Mouse (Mus musculus): Measurements from ENCODE around the gene Itgb3. TPM values are rescaled to one million over a fixed set of nuclear protein-coding genes. Genes with fewer than 3 reads are reported as not detected.

Gene Itgb3
- polyA plus RNA-seq, 1 experiment from 2014 or later: 16.0 TPM

DNA sequence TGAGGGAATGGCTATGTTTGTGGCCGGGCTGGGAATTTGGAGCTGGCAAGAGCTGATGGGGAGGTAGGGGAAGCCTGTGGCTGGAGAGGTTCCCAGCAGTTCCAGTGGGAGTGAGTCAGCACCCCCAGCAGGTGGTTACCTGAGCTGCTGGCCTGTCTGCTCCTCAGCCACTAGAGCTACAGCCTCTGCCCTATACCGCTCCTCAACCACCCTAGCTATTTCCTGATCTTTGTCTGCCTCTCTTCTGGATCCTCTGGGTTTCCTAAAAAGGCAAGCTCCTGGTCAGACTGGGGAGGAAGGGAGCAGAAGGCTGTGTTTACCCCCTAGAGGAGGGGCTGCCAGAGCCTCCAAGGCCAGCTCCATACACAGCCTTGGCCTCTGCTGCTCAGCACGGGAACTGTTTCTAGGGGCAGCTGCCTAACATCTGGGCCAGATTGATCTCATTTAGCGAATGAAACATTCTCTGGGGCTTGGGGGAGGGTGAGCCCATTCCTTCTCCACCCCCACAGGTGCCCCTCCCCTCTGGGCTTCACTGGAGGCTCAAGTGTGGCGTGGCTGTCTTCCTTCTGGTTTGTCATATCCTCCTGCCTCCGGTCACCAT is 17.1 kb downstream of the Itgb3 start:
- H3K9ac ChIP-seq (ENCODE audit: low read depth, low read length): no peak overlapping the region
- H3K27ac ChIP-seq (ENCODE audit: low read length): no peak overlapping the region
- peaks cover 5% of the 10 kb centered on the region; the same call in 1 of the 2 replicates for H3K4me1 ChIP-seq (ENCODE audit: control insufficient read depth, low read depth, low read length)

GRCm38 (mm10) chr11:104625453-104626402 is 17.9 kb downstream of the Itgb3 start:
- WGBS (ENCODE audit: insufficient replicate concordance): 38% methylated on average over 12 of the region's 12 CpGs
- no peaks in the 10 kb centered on the region for H3K27me3 ChIP-seq (ENCODE audit: control insufficient read depth, insufficient read depth, low read depth, low read length)
- no peaks in the 10 kb centered on the region for H3K36me3 ChIP-seq (ENCODE audit: control insufficient read depth, insufficient read depth)
- H3K4me3 ChIP-seq (ENCODE audit: low read depth, low read length): no peak overlapping the region
- no peaks in the 10 kb centered on the region for H3K9me3 ChIP-seq (replicated peaks; ENCODE audit: control insufficient read depth, low read length)
- H3K27ac ChIP-seq (ENCODE audit: low read length): no peak overlapping the region
- no peak overlapping the region for H3K9ac ChIP-seq (ENCODE audit: low read depth, low read length)
- ATAC-seq (ENCODE audit: low read depth): peak; percentile 44; the same call in 1 of the 2 replicates
- H3K4me2 ChIP-seq (ENCODE audit: low read depth, low read length): no peak overlapping the region
- peaks cover 5% of the 10 kb centered on the region; the same call in 1 of the 2 replicates for H3K4me1 ChIP-seq (ENCODE audit: control insufficient read depth, low read depth, low read length)

More for the DNA sequence above, 17.1 kb downstream of the Itgb3 start:
- 31% methylated on average over 6 of the region's 6 CpGs for WGBS (ENCODE audit: insufficient replicate concordance)
- Histone ChIP-seq H3K4me2 (ENCODE audit: low read depth, low read length) (no peak overlapping the region), H3K9me3 (replicated peaks; ENCODE audit: control insufficient read depth, low read length) (no peaks in the 10 kb centered on the region), H3K4me3 (ENCODE audit: low read depth, low read length) (no peak overlapping the region), H3K36me3 (ENCODE audit: control insufficient read depth, insufficient read depth) (no peaks in the 10 kb centered on the region), H3K27me3 (ENCODE audit: control insufficient read depth, insufficient read depth, low read depth, low read length) (no peaks in the 10 kb centered on the region)
- no peak for ATAC-seq (ENCODE audit: low read depth)

DNA sequence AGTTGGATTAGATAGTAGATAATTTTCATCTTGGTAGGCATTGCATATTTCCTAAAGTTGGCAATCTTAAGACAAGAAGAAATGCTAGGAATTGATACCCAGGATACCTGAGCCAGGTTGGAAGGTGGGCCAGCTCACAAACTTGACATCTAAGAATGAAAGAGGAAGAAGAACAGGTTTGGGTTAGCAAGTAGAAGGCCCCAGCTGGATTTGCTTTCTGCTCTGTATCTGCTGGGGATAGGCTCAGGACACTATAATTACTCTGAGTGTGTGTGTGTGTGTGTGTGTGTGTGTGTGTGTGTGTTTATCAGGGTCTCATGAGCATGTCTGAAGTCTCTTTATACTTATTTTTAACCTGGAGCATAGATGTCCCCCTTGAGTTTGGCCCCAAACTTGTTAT is 18.8 kb downstream of the Itgb3 start:
- Histone ChIP-seq H3K9ac (ENCODE audit: low read depth, low read length) (no peak overlapping the region), H3K4me1 (ENCODE audit: control insufficient read depth, low read depth, low read length) (peaks cover 5% of the 10 kb centered on the region; the same call in 1 of the 2 replicates), H3K27ac (ENCODE audit: low read length) (no peak overlapping the region), H3K4me3 (ENCODE audit: low read depth, low read length) (no peak overlapping the region), H3K9me3 (replicated peaks; ENCODE audit: control insufficient read depth, low read length) (no peaks in the 10 kb centered on the region), H3K27me3 (ENCODE audit: control insufficient read depth, insufficient read depth, low read depth, low read length) (no peaks in the 10 kb centered on the region), H3K36me3 (ENCODE audit: control insufficient read depth, insufficient read depth) (no peaks in the 10 kb centered on the region), H3K4me2 (ENCODE audit: low read depth, low read length) (no peak overlapping the region)
- no peak for ATAC-seq (ENCODE audit: low read depth)

DNA sequence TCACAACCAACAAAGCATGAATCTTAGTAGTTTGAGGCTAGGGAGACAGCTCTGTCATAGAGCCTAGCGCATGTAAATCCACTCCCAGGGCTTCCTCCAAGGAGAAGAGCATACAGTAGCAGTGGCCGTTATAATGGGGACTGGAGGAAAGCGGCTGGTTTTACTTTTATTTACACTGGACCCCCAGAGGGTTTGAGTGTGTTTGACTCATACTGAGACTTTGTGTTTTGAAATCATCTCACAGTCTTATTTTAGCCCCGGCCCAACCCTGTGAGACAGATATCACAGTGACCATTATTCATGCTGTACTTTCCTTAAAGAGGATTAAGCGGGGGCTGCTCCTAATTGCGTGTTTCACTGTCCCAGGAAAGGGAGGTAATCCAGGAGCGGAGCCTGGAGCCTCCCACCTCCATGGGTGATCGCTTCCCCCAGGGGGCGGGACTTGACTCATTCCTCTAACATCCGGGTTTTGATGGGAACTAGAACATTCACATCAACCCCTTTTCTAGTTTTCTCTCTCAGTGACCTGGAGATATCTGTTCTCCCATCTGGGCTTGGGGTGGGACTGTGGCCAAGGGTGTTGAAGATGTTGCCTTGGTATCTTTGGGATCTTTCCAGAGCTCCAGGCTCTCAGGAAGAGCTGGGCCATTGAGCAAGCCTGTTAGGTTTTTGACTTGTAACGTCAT is 20.0 kb downstream of the Itgb3 start:
- WGBS (ENCODE audit: insufficient replicate concordance): 62% methylated on average over 11 of the region's 11 CpGs
- H3K36me3 ChIP-seq (ENCODE audit: control insufficient read depth, insufficient read depth): no peaks in the 10 kb centered on the region
- no peak overlapping the region for H3K9ac ChIP-seq (ENCODE audit: low read depth, low read length)
- no peak for ATAC-seq (ENCODE audit: low read depth)
- no peaks in the 10 kb centered on the region for H3K27me3 ChIP-seq (ENCODE audit: control insufficient read depth, insufficient read depth, low read depth, low read length)
- H3K27ac ChIP-seq (ENCODE audit: low read length): no peak overlapping the region
- H3K4me1 ChIP-seq (ENCODE audit: control insufficient read depth, low read depth, low read length): peaks cover 5% of the 10 kb centered on the region; the same call in 1 of the 2 replicates
- no peak overlapping the region for H3K4me3 ChIP-seq (ENCODE audit: low read depth, low read length)
- H3K9me3 ChIP-seq (replicated peaks; ENCODE audit: control insufficient read depth, low read length): no peaks in the 10 kb centered on the region
- H3K4me2 ChIP-seq (ENCODE audit: low read depth, low read length): no peak overlapping the region

DNA sequence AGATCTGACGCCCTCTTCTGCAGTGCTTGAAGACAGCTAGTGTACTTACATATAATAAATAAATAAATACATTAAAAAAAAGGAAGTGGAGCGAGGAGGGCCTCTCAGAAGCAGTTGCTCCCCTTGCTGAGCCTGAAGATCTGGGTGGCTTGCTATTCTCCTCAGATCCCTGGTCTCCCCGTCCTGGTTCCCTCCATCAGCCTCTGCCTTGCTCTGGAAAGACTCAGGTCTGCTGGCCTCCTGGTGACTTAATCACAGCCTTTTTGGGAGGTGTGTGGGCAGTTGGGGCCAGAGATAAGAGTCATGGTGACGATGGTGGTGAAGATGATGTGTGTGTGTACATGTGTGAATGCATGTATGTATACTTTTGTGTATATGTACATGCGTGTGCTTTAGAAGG is 20.8 kb downstream of the Itgb3 start:
- H3K36me3 ChIP-seq (ENCODE audit: control insufficient read depth, insufficient read depth): no peaks in the 10 kb centered on the region
- ATAC-seq (ENCODE audit: low read depth): no peak
- WGBS (ENCODE audit: insufficient replicate concordance): 38% methylated on average over 5 of the region's 5 CpGs

GRCm38 (mm10) chr11:104630185-104630835 is 22.5 kb downstream of the Itgb3 start:
- 27% methylated on average over 7 of the region's 7 CpGs for WGBS (ENCODE audit: insufficient replicate concordance)
- Histone ChIP-seq H3K27ac (ENCODE audit: low read length) (no peak overlapping the region), H3K36me3 (ENCODE audit: control insufficient read depth, insufficient read depth) (no peaks in the 10 kb centered on the region), H3K9ac (ENCODE audit: low read depth, low read length) (no peak overlapping the region), H3K4me1 (ENCODE audit: control insufficient read depth, low read depth, low read length) (peaks cover 5% of the 10 kb centered on the region; the same call in 1 of the 2 replicates), H3K4me2 (ENCODE audit: low read depth, low read length) (no peak overlapping the region), H3K27me3 (ENCODE audit: control insufficient read depth, insufficient read depth, low read depth, low read length) (no peaks in the 10 kb centered on the region), H3K4me3 (ENCODE audit: low read depth, low read length) (no peak overlapping the region), H3K9me3 (replicated peaks; ENCODE audit: control insufficient read depth, low read length) (no peaks in the 10 kb centered on the region)
- ATAC-seq (ENCODE audit: low read depth): no peak

More for the DNA sequence above, 20.8 kb downstream of the Itgb3 start:
- H3K27ac ChIP-seq (ENCODE audit: low read length): no peak overlapping the region
- H3K27me3 ChIP-seq (ENCODE audit: control insufficient read depth, insufficient read depth, low read depth, low read length): no peaks in the 10 kb centered on the region
- no peak overlapping the region for H3K9ac ChIP-seq (ENCODE audit: low read depth, low read length)
- peaks cover 5% of the 10 kb centered on the region; the same call in 1 of the 2 replicates for H3K4me1 ChIP-seq (ENCODE audit: control insufficient read depth, low read depth, low read length)
- H3K4me3 ChIP-seq (ENCODE audit: low read depth, low read length): no peak overlapping the region
- no peak overlapping the region for H3K4me2 ChIP-seq (ENCODE audit: low read depth, low read length)
- no peaks in the 10 kb centered on the region for H3K9me3 ChIP-seq (replicated peaks; ENCODE audit: control insufficient read depth, low read length)

GRCm38 (mm10) chr11:104631306-104631705 is 23.5 kb downstream of the Itgb3 start:
- H3K9me3 ChIP-seq (replicated peaks; ENCODE audit: control insufficient read depth, low read length): no peaks in the 10 kb centered on the region
- H3K4me1 ChIP-seq (ENCODE audit: control insufficient read depth, low read depth, low read length): peaks cover 1% of the 10 kb centered on the region; the same call in 1 of the 2 replicates
- no peak overlapping the region for H3K27ac ChIP-seq (ENCODE audit: low read length)
- H3K9ac ChIP-seq (ENCODE audit: low read depth, low read length): no peak overlapping the region
- 60% methylated on average over 1 of the region's 1 CpGs for WGBS (ENCODE audit: insufficient replicate concordance)
- no peaks in the 10 kb centered on the region for H3K36me3 ChIP-seq (ENCODE audit: control insufficient read depth, insufficient read depth)
- H3K27me3 ChIP-seq (ENCODE audit: control insufficient read depth, insufficient read depth, low read depth, low read length): no peaks in the 10 kb centered on the region
- H3K4me2 ChIP-seq (ENCODE audit: low read depth, low read length): no peak overlapping the region
- H3K4me3 ChIP-seq (ENCODE audit: low read depth, low read length): no peak overlapping the region
- ATAC-seq (ENCODE audit: low read depth): no peak

- no peak for ATAC-seq (ENCODE audit: low read depth)
- Histone ChIP-seq H3K4me2 (ENCODE audit: low read depth, low read length) (no peak overlapping the region), H3K27ac (ENCODE audit: low read length) (no peak overlapping the region)
These were observed 29.2 kb downstream of the Itgb3 start for GRCm38 (mm10) chr11:104637010-104637409.

More at GRCm38 (mm10) chr11:104637010-104637409, 29.2 kb downstream of the Itgb3 start:
- no peaks in the 10 kb centered on the region for H3K36me3 ChIP-seq (ENCODE audit: control insufficient read depth, insufficient read depth)
- no peak overlapping the region for H3K9ac ChIP-seq (ENCODE audit: low read depth, low read length)
- no peak overlapping the region for H3K4me3 ChIP-seq (ENCODE audit: low read depth, low read length)
- no peaks in the 10 kb centered on the region for H3K4me1 ChIP-seq (ENCODE audit: control insufficient read depth, low read depth, low read length)
- no peaks in the 10 kb centered on the region for H3K27me3 ChIP-seq (ENCODE audit: control insufficient read depth, insufficient read depth, low read depth, low read length)
- WGBS (ENCODE audit: insufficient replicate concordance): 60% methylated on average over 14 of the region's 14 CpGs
- H3K9me3 ChIP-seq (replicated peaks; ENCODE audit: control insufficient read depth, low read length): no peaks in the 10 kb centered on the region
